Mouse (Mus musculus) midbrain, postnatal 0 days (tissue): ENCODE measurements around the gene AI854703. TPM values are rescaled to one million over a fixed set of nuclear protein-coding genes. Genes with fewer than 3 reads are reported as not detected.

ENCODE experiments used
- ATAC-seq: fragments of 200-750 bp; cut with Nextera tagmentation; 2 replicates; pipeline ENCODE4 v1.8.0; 2017; ENCODE audit warnings: moderate number of reproducible peaks, mild to moderate bottlenecking, moderate TSS enrichment, moderate library complexity; ENCODE audit not compliant: low FRiP score
- DNase-seq: peaks from one replicate; pipeline ENCODE4 v3.0.0-alpha.2; 2015; ENCODE audit warnings: low spot score
- H3K27ac ChIP-seq: fragments of 300-500 bp; sonication (generic); 2 replicates; pipeline ENCODE4 v1.5.1; 2014; ENCODE audit warnings: low read depth, mild to moderate bottlenecking, low read length, mixed read lengths
- H3K27me3 ChIP-seq: fragments of 300-500 bp; sonication (generic); 2 replicates; pipeline ENCODE4 v1.6.1; 2014; ENCODE audit warnings: low read length, control low read depth, mixed read lengths; ENCODE audit not compliant: insufficient read depth
- H3K36me3 ChIP-seq: fragments of 300-500 bp; sonication (generic); 2 replicates; pipeline ENCODE4 v1.6.1; 2014; ENCODE audit warnings: low read length, control low read depth, mixed read lengths; ENCODE audit not compliant: insufficient read depth
- H3K4me1 ChIP-seq: fragments of 300-500 bp; sonication (generic); 2 replicates; pipeline ENCODE4 v1.6.1; 2014; ENCODE audit warnings: mild to moderate bottlenecking, control low read depth, antibody characterized with exemption, low read length, mixed read lengths; ENCODE audit not compliant: insufficient read depth
- H3K4me2 ChIP-seq: fragments of 300-500 bp; sonication (generic); 2 replicates; pipeline ENCODE4 v1.6.1; 2014; ENCODE audit warnings: low read depth, mild to moderate bottlenecking, low read length, mixed read lengths; ENCODE audit not compliant: poor library complexity, severe bottlenecking
- H3K4me3 ChIP-seq: fragments of 300-500 bp; sonication (generic); 2 replicates; pipeline ENCODE4 v1.5.1; 2014; ENCODE audit warnings: low read depth, mild to moderate bottlenecking, low read length, moderate library complexity
- H3K9ac ChIP-seq: fragments of 300-500 bp; sonication (generic); replicated peaks from 2 replicates; pipeline ENCODE4 v1.6.1; 2014; ENCODE audit warnings: mild to moderate bottlenecking, low read length, moderate library complexity, mixed read lengths; ENCODE audit not compliant: poor library complexity, severe bottlenecking
- H3K9me3 ChIP-seq: fragments of 300-500 bp; sonication (generic); 2 replicates; pipeline ENCODE4 v1.6.1; 2016; ENCODE audit warnings: low read length, control low read depth
- CTCF ChIP-seq: IDR thresholded peaks from 2 replicates; pipeline ENCODE4 v1.5.1; 2016; ENCODE audit warnings: antibody characterized with exemption, mild to moderate bottlenecking
- WGBS: fragments of 180-500 bp; shearing (Covaris S2); extraction: QIAGEN DNeasy Blood & Tissue Kit; methylation state at CpG from one replicate; pipeline ENCODE4 v1.1.7; 2014; 5-methylcytosine and 5-hydroxymethylcytosine counted together
- polyA plus RNA-seq: library from polyadenylated mRNA; unstranded; fragments of >200 nt; fragmentation: Nextera tagmentation; extraction: Ambion mirVana; gene quantifications from 2 replicates; pipeline ENCODE4 v1.2.1, GENCODE M21; 2015
- total RNA-seq: library from RNA; depleted of rRNA; stranded (reverse); fragments of >200 nt; gene quantifications from 2 replicates; pipeline ENCODE4 v1.2.3, GENCODE M21; 2014

AI854703 gene
- total and polyA plus RNA-seq, 2 experiments from 2014 or later = 28.5 to 57.1 TPM

DNA sequence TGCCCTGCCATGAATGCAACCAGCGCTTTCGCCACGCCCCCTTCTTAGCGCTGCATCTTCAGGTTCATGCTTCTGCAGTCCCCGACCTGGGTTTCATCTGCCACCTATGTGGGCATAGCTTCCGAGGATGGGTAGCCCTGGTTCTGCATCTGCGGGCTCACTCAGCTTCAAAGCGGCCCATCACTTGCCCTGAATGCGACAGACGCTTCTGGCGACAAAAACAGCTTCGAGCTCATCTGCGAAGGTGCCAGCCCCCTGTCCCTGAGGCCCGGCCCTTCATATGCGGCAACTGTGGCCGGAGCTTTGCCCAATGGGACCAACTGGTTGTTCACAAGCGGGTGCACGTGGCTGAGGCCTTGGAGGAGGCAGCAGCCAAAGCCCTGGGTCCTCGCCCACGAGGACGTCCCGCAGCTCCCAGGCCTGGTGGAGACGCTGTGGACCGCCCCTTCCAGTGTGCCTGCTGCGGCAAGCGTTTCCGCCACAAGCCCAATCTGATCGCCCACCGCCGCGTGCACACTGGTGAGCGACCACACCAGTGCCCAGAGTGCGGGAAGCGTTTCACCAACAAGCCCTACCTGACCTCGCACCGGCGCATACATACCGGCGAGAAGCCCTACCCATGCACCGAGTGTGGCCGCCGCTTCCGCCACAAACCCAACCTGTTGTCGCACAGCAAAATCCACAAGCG is 29.9 kb upstream of the AI854703 start:
- DNase-seq (no peak), ATAC-seq (no peak)
- Histone ChIP-seq H3K4me2 (no peak overlapping the region), H3K27ac (no peak overlapping the region), H3K27me3 (no peaks in the 10 kb centered on the region), H3K9me3 (peaks cover 13% of the 10 kb centered on the region; the same call in 1 of the 2 replicates), H3K36me3 (peaks cover 41% of the 10 kb centered on the region), H3K4me3 (no peak overlapping the region), H3K4me1 (peaks cover 17% of the 10 kb centered on the region), H3K9ac (no peak overlapping the region)
- no peak for TF ChIP-seq CTCF
- 96% methylated on average over 45 of the region's 45 CpGs for WGBS

DNA sequence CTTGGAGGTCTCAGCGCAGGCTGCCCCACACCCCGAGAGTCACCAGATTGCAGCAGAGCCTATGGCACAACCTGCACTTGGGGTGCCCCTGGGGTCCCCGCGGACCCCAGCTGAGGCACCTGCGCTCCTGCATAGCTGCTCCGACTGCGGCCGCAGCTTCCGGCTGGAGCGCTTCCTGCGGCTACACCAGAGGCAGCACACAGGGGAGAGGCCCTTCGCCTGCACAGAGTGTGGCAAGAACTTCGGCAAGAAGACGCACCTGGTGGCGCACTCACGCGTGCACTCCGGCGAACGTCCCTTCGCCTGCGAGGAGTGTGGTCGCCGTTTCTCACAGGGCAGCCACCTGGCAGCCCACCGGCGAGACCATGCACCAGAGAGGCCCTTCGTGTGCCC is 29.3 kb upstream of the AI854703 start:
- no peak overlapping the region for H3K27ac ChIP-seq
- TF ChIP-seq CTCF = no peak
- peaks cover 17% of the 10 kb centered on the region for H3K4me1 ChIP-seq
- H3K36me3 ChIP-seq = peaks cover 41% of the 10 kb centered on the region
- H3K27me3 ChIP-seq = no peaks in the 10 kb centered on the region
- H3K9ac ChIP-seq = no peak overlapping the region
- 98% methylated on average over 27 of the region's 27 CpGs for WGBS
- no peak for DNase-seq
- no peak overlapping the region for H3K4me3 ChIP-seq
- no peak for ATAC-seq
- peaks cover 13% of the 10 kb centered on the region; the same call in 1 of the 2 replicates for H3K9me3 ChIP-seq
- H3K4me2 ChIP-seq = no peak overlapping the region

DNA sequence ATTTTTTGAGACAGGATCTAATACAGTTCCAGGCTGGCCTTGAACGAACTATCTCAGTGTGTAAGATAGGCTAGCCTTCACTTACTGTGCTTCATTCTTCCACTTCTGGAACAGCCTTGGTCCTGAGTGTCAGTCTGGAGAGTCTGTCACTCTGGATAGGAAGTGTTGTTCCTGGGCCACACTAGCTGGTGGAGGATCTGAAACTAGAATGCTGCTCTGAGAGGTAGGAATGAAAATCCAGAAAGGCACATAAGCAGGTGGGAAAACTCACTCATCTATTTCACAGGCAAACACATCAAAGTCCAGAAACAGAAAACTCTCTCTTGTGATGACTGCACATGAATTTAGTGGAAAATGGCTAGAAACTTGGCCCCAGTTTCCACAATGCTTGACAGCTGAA is 26.0 kb upstream of the AI854703 start:
- WGBS = 90% methylated on average over 1 of the region's 1 CpGs
- Histone ChIP-seq H3K27ac (peak overlapping the region; percentile 78; the same call in 1 of the 2 replicates), H3K9me3 (peaks cover 13% of the 10 kb centered on the region; the same call in 1 of the 2 replicates), H3K27me3 (no peaks in the 10 kb centered on the region), H3K9ac (no peak overlapping the region), H3K4me1 (0 out of 2 replicates have a peak, but pooled peaks cover 4% of the 10 kb centered on the region), H3K36me3 (peaks cover 41% of the 10 kb centered on the region), H3K4me3 (no peak overlapping the region), H3K4me2 (no peak overlapping the region)
- DNase-seq (no peak), ATAC-seq (no peak)
- no peak for TF ChIP-seq CTCF

DNA sequence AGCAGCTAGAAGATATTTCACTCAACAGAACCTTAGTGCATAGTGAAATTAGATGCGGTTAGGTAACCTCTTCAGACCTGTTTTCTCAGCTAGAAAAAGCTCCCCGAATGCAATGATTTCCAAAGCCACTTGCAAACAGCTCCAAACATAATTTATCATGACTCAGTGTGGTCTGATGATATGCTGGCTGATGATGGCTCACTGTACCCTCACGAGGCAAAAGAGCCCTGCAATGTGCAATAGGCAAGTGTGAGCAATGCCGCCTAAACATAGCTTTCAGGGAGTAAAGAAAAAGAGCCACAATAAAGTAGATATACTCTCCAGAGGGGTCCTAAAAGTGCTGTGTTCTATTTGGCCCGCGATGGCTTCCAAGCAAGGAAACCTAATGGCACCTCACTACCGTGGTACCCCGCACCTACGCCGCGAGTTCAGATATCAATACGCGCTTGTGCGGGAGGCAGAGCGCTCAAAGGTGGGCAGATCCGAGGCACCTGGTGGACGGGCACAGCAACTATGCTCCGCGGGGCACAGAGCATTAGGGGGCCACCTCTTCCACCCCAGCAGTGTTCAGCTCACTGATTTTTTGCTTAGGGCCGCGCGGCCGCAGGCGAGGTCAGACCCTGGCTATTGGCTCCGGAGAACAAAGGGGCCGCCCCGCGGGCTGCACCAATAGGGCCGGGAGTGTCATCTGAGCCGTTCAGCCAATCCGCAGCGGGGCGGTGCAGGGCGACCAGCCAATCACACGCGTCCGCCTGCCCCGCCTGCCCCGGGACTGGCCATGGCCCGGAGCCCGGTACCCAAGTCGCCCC is 25.1 kb upstream of the AI854703 start, which contains the start of gene Zfp775:
Gene Zfp775 (plus strand): TSS at position 793 of the 809 bp plus-strand sequence.
- Histone ChIP-seq H3K9me3 (peaks cover 9% of the 10 kb centered on the region; the same call in 1 of the 2 replicates), H3K9ac (peak within 1 kb of the TSS; percentile 77), H3K4me3 (peak within 1 kb of the TSS; percentile 60), H3K4me2 (peak within 1 kb of the TSS; percentile 85), H3K27ac (peak within 1 kb of the TSS; percentile 78), H3K36me3 (peaks cover 32% of the 10 kb centered on the region), H3K4me1 (0 out of 2 replicates have a peak, but pooled peaks cover 4% of the 10 kb centered on the region), H3K27me3 (no peaks in the 10 kb centered on the region)
- WGBS = 3% methylated on average over 42 of the region's 42 CpGs
- ATAC-seq = peak; percentile 99
- 0 out of 2 replicates have a peak, but pooled peaks have one; percentile 25 for TF ChIP-seq CTCF
- peak; percentile 97 for DNase-seq

DNA sequence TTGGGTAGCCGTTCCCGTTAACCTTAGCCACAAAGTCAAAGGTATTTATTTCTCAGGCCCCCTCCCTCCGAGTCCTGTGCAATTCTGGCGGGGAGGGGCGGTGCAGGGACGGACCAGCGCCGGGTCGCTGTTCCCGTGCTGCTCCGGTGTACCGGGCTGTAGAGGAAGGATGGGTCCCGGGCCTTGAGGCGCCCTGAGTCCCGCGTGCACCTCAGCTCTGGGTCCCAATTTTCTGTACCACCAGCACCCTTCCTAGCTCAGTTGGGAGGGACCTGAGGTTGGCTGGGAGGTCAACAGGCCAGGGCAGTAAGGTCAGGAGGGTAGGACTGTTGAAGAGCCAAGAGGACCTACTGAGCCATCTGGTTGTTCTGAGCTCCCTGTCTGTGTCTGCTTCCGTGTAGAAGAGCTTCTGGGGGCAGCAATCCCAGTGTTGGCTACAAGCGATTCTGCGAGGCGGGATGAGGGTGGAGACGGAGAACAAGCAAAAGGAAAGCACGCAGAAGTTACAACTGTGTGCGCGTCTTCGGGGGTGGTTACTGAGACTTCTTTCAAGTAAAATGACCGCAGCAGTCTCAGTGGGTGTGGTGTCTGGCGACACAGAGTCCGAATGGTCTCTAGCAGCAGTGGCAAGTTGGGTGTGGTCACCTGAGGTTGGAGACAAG is 24.4 kb upstream of the AI854703 start:
- Histone ChIP-seq H3K9ac (peak overlapping the region; percentile 77), H3K27ac (peak overlapping the region; percentile 78), H3K4me1 (0 out of 2 replicates have a peak, but pooled peaks cover 4% of the 10 kb centered on the region), H3K36me3 (peaks cover 25% of the 10 kb centered on the region), H3K4me2 (peak overlapping the region; percentile 85), H3K27me3 (no peaks in the 10 kb centered on the region), H3K4me3 (peak overlapping the region; percentile 60), H3K9me3 (peaks cover 2% of the 10 kb centered on the region; the same call in 1 of the 2 replicates)
- WGBS = under 1% methylated on average over 28 of the region's 28 CpGs
- ATAC-seq (peak; percentile 81), DNase-seq (peak; percentile 45)
- TF ChIP-seq CTCF = no peak
